Mouse (Mus musculus): Measurements from ENCODE around the gene Klf7. TPM values are rescaled to one million over a fixed set of nuclear protein-coding genes. Genes with fewer than 3 reads are reported as not detected.

Gene Klf7
- polyA plus RNA-seq, 1 experiment from 2014 or later: 11.9 TPM

DNA sequence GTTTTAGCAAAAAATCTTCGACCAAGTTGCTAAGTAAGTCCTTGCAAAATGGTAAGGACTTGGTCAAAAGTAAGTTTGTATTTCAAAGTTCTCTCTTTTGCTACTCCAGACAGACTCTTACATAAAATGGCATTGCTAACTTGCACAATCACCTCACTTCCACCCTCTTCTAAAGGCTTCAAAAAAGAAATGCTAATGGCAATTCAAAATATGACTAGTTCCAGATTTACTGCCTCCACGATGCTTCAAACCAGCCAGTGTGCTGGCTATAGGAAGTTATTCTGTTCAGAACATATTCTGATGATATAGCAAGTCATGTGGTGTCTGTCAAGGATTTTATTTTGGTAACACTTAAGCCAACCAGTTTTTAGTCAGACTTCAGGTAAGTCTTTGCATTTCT lies 41.8 kb downstream of the Klf7 start:
- Histone ChIP-seq H3K9ac (ENCODE audit: low read depth, low read length) (no peak overlapping the region), H3K27ac (ENCODE audit: low read depth, low read length) (no peak overlapping the region), H3K27me3 (replicated peaks; ENCODE audit: control insufficient read depth, insufficient read depth, low read length) (no peaks in the 10 kb centered on the region), H3K9me3 (ENCODE audit: control insufficient read depth) (no peaks in the 10 kb centered on the region), H3K4me2 (replicated peaks; ENCODE audit: low read depth) (no peak overlapping the region), H3K4me1 (replicated peaks; ENCODE audit: control insufficient read depth, insufficient read depth, low read length) (peaks cover 1% of the 10 kb centered on the region; the same call in 1 of the 2 replicates), H3K4me3 (ENCODE audit: low read depth, low read length) (no peak overlapping the region), H3K36me3 (ENCODE audit: control insufficient read depth, insufficient read depth) (peaks cover 14% of the 10 kb centered on the region)
- no peak for TF ChIP-seq CTCF (IDR thresholded peaks at IDR 0.05; ENCODE audit: low read depth)
- no peak for ATAC-seq
- 68% methylated on average over 2 of the region's 2 CpGs for WGBS

DNA sequence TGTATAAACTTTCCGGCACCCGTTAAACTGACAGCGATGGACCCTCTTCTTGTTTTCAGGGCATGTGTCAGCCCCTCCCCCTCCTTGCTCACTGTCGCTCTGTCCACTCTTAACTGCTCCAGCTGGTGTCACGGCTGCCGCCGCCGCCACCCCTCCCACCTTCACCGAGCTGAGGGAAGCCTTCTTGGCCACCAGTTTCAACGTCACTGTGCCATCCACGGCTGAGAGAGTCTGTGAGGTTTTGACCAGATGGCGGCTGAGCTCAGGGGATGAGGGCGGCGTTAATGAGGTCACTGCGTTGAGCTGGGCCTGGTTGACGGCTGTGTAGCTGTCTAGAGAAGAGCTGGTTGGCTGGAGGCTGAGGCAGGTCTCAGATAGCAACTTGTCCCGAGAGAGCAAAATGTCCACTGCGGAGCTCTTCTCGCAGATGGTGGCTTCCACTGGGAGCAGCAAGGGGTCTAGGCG lies 43.3 kb downstream of the Klf7 start:
- no peaks in the 10 kb centered on the region for H3K4me1 ChIP-seq (replicated peaks; ENCODE audit: control insufficient read depth, insufficient read depth, low read length)
- H3K9ac ChIP-seq (ENCODE audit: low read depth, low read length): no peak overlapping the region
- H3K27ac ChIP-seq (ENCODE audit: low read depth, low read length): no peak overlapping the region
- H3K4me2 ChIP-seq (replicated peaks; ENCODE audit: low read depth): no peak overlapping the region
- peaks cover 17% of the 10 kb centered on the region for H3K36me3 ChIP-seq (ENCODE audit: control insufficient read depth, insufficient read depth)
- no peak for ATAC-seq
- WGBS: 86% methylated on average over 20 of the region's 20 CpGs
- no peak overlapping the region for H3K4me3 ChIP-seq (ENCODE audit: low read depth, low read length)
- TF ChIP-seq CTCF (IDR thresholded peaks at IDR 0.05; ENCODE audit: low read depth): no peak
- no peaks in the 10 kb centered on the region for H3K27me3 ChIP-seq (replicated peaks; ENCODE audit: control insufficient read depth, insufficient read depth, low read length)
- no peaks in the 10 kb centered on the region for H3K9me3 ChIP-seq (ENCODE audit: control insufficient read depth)

DNA sequence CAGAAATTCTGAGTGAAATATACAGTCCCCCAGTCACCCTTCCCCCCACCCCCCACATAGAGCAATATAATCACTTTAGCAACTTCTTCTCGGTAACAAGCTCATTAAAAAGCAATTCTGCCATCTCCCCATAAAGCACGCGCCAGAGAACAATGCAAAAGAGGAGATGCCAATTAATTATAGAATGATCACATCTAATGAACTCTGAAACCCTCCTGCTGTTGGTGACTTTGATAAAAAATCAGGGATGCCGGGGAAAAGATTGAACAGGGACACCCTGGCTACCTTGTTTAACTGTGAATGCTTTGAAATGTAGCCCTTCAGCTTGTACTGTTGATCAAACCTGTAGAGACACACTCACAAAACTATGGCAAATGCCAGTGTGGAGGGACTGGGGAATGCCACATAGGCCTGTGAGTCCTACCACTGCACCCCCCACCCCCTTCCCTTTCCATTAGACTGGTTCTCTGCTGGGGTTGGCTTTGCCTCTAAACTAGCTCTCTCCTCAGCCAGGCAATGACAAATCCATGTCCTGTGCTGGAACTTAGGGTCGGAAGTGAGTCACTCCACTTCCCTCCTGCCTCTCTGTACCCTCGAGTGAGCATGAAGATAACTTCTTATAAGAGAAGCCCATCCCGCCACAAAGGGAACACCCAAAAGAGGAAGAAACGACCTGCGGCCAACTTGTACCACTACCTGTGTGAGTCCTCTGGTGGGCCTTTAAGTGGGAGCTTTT lies 43.9 kb downstream of the Klf7 start:
- no peak for TF ChIP-seq CTCF (IDR thresholded peaks at IDR 0.05; ENCODE audit: low read depth)
- H3K27ac ChIP-seq (ENCODE audit: low read depth, low read length): no peak overlapping the region
- no peak for ATAC-seq
- peaks cover 17% of the 10 kb centered on the region for H3K36me3 ChIP-seq (ENCODE audit: control insufficient read depth, insufficient read depth)
- no peak overlapping the region for H3K4me3 ChIP-seq (ENCODE audit: low read depth, low read length)
- WGBS: 81% methylated on average over 9 of the region's 9 CpGs
- H3K9ac ChIP-seq (ENCODE audit: low read depth, low read length): no peak overlapping the region
- H3K4me2 ChIP-seq (replicated peaks; ENCODE audit: low read depth): no peak overlapping the region
- no peaks in the 10 kb centered on the region for H3K4me1 ChIP-seq (replicated peaks; ENCODE audit: control insufficient read depth, insufficient read depth, low read length)
- no peaks in the 10 kb centered on the region for H3K27me3 ChIP-seq (replicated peaks; ENCODE audit: control insufficient read depth, insufficient read depth, low read length)
- H3K9me3 ChIP-seq (ENCODE audit: control insufficient read depth): no peaks in the 10 kb centered on the region

- WGBS: 90% methylated on average over 5 of the region's 5 CpGs
- Histone ChIP-seq H3K4me2 (replicated peaks; ENCODE audit: low read depth) (no peak overlapping the region), H3K4me3 (ENCODE audit: low read depth, low read length) (no peak overlapping the region), H3K36me3 (ENCODE audit: control insufficient read depth, insufficient read depth) (peaks cover 14% of the 10 kb centered on the region), H3K4me1 (replicated peaks; ENCODE audit: control insufficient read depth, insufficient read depth, low read length) (no peaks in the 10 kb centered on the region), H3K9me3 (ENCODE audit: control insufficient read depth) (no peaks in the 10 kb centered on the region), H3K27ac (ENCODE audit: low read depth, low read length) (no peak overlapping the region), H3K27me3 (replicated peaks; ENCODE audit: control insufficient read depth, insufficient read depth, low read length) (no peaks in the 10 kb centered on the region), H3K9ac (ENCODE audit: low read depth, low read length) (no peak overlapping the region)
- ATAC-seq: no peak
- TF ChIP-seq CTCF (IDR thresholded peaks at IDR 0.05; ENCODE audit: low read depth): no peak
Measured at GRCm38 (mm10) chr1:64074051-64074450, 48.0 kb downstream of the Klf7 start.

GRCm38 (mm10) chr1:64070947-64071346 lies 51.1 kb downstream of the Klf7 start:
- Histone ChIP-seq H3K36me3 (ENCODE audit: control insufficient read depth, insufficient read depth) (peaks cover 3% of the 10 kb centered on the region; the same call in 1 of the 2 replicates), H3K27me3 (replicated peaks; ENCODE audit: control insufficient read depth, insufficient read depth, low read length) (no peaks in the 10 kb centered on the region), H3K9me3 (ENCODE audit: control insufficient read depth) (no peaks in the 10 kb centered on the region), H3K9ac (ENCODE audit: low read depth, low read length) (no peak overlapping the region), H3K4me1 (replicated peaks; ENCODE audit: control insufficient read depth, insufficient read depth, low read length) (no peaks in the 10 kb centered on the region), H3K4me2 (replicated peaks; ENCODE audit: low read depth) (no peak overlapping the region), H3K27ac (ENCODE audit: low read depth, low read length) (no peak overlapping the region), H3K4me3 (ENCODE audit: low read depth, low read length) (no peak overlapping the region)
- TF ChIP-seq CTCF (IDR thresholded peaks at IDR 0.05; ENCODE audit: low read depth): no peak
- 93% methylated on average over 2 of the region's 2 CpGs for WGBS
- no peak for ATAC-seq

- Histone ChIP-seq H3K4me2 (replicated peaks; ENCODE audit: low read depth) (no peak overlapping the region), H3K27me3 (replicated peaks; ENCODE audit: control insufficient read depth, insufficient read depth, low read length) (no peaks in the 10 kb centered on the region), H3K27ac (ENCODE audit: low read depth, low read length) (no peak overlapping the region), H3K36me3 (ENCODE audit: control insufficient read depth, insufficient read depth) (0 out of 2 replicates have a peak, but pooled peaks cover 3% of the 10 kb centered on the region), H3K4me1 (replicated peaks; ENCODE audit: control insufficient read depth, insufficient read depth, low read length) (no peaks in the 10 kb centered on the region), H3K4me3 (ENCODE audit: low read depth, low read length) (no peak overlapping the region), H3K9me3 (ENCODE audit: control insufficient read depth) (no peaks in the 10 kb centered on the region), H3K9ac (ENCODE audit: low read depth, low read length) (no peak overlapping the region)
- ATAC-seq: no peak
- TF ChIP-seq CTCF (IDR thresholded peaks at IDR 0.05; ENCODE audit: low read depth): no peak
- 67% methylated on average over 10 of the region's 10 CpGs for whole genome bisulfite sequencing
Measured at GRCm38 (mm10) chr1:64066320-64067254, 55.5 kb downstream of the Klf7 start.

Data from intestine, postnatal 0 days (tissue).